Mouse (Mus musculus) kidney, embryonic 14.5 days (tissue): ENCODE results near the gene Rsc1a1. TPM values are rescaled to one million over a fixed set of nuclear protein-coding genes. Genes with fewer than 3 reads are reported as not detected.
A peak's percentile ranks its signal among the peaks of the same experiment; 100 is the strongest.

Source experiments
- ATAC-seq: fragments of 200-750 bp; cut with Nextera tagmentation; 2 replicates; pipeline ENCODE4 v1.8.0; 2017; ENCODE audit warnings: moderate number of reproducible peaks, mild to moderate bottlenecking, moderate TSS enrichment, moderate library complexity; ENCODE audit not compliant: low FRiP score, low TSS enrichment
- H3K27ac ChIP-seq: fragments of 300-500 bp; sonication (generic); 2 replicates; pipeline ENCODE4 v1.5.1; 2014; ENCODE audit warnings: low read depth, mild to moderate bottlenecking, low read length, moderate library complexity, mixed read lengths
- H3K27me3 ChIP-seq: fragments of 300-500 bp; sonication (generic); 2 replicates; pipeline ENCODE4 v1.6.1; 2014; ENCODE audit warnings: mild to moderate bottlenecking, low read length; ENCODE audit not compliant: control insufficient read depth, insufficient read depth
- H3K36me3 ChIP-seq: fragments of 300-500 bp; sonication (generic); 2 replicates; pipeline ENCODE4 v1.6.1; 2014; ENCODE audit warnings: low read length, mixed read lengths; ENCODE audit not compliant: control insufficient read depth, insufficient read depth
- H3K4me1 ChIP-seq: fragments of 300-500 bp; sonication (generic); 2 replicates; pipeline ENCODE4 v1.6.1; 2014; ENCODE audit warnings: low read length, mixed read lengths; ENCODE audit not compliant: control insufficient read depth, insufficient read depth
- H3K4me2 ChIP-seq: fragments of 300-500 bp; sonication (generic); replicated peaks from 2 replicates; pipeline ENCODE4 v1.6.1; 2014; ENCODE audit warnings: low read depth, mild to moderate bottlenecking, low read length
- H3K4me3 ChIP-seq: fragments of 300-500 bp; sonication (generic); 2 replicates; pipeline ENCODE4 v1.5.1; 2014; ENCODE audit warnings: mild to moderate bottlenecking, low read length
- H3K9ac ChIP-seq: fragments of 300-500 bp; sonication (generic); 2 replicates; pipeline ENCODE4 v1.6.1; 2014; ENCODE audit warnings: low read depth, mild to moderate bottlenecking, low read length, moderate library complexity
- H3K9me3 ChIP-seq: fragments of 300-500 bp; sonication (generic); 2 replicates; pipeline ENCODE4 v1.6.1; 2016; ENCODE audit warnings: low read length; ENCODE audit not compliant: control insufficient read depth
- WGBS: fragments of 180-500 bp; shearing (Covaris S2); extraction: QIAGEN DNeasy Blood & Tissue Kit; methylation state at CpG from one replicate; pipeline ENCODE4 v1.1.7; 2014; 5-methylcytosine and 5-hydroxymethylcytosine counted together
- polyA plus RNA-seq: library from polyadenylated mRNA; unstranded; fragments of >200 nt; fragmentation: Nextera tagmentation; extraction: Ambion mirVana; gene quantifications from 2 replicates; pipeline ENCODE4 v1.2.1, GENCODE M21; 2014

Gene Rsc1a1
- polyA plus RNA-seq, 1 experiment from 2014 or later: not detected

- Histone ChIP-seq H3K4me3 (peak overlapping the region; percentile 89), H3K36me3 (peaks cover 21% of the 10 kb centered on the region; the same call in 1 of the 2 replicates), H3K4me1 (peaks cover 10% of the 10 kb centered on the region), H3K9me3 (no peaks in the 10 kb centered on the region), H3K27me3 (no peaks in the 10 kb centered on the region), H3K27ac (peak overlapping the region; percentile 67), H3K9ac (peak overlapping the region; percentile 92), H3K4me2 (peak overlapping the region; percentile 92)
- peak; percentile 85 for ATAC-seq
- WGBS: 2% methylated on average over 49 of the region's 60 CpGs
These were observed 21.2 kb downstream of the Rsc1a1 start for GRCm38 (mm10) chr4:141664011-141664745.

DNA sequence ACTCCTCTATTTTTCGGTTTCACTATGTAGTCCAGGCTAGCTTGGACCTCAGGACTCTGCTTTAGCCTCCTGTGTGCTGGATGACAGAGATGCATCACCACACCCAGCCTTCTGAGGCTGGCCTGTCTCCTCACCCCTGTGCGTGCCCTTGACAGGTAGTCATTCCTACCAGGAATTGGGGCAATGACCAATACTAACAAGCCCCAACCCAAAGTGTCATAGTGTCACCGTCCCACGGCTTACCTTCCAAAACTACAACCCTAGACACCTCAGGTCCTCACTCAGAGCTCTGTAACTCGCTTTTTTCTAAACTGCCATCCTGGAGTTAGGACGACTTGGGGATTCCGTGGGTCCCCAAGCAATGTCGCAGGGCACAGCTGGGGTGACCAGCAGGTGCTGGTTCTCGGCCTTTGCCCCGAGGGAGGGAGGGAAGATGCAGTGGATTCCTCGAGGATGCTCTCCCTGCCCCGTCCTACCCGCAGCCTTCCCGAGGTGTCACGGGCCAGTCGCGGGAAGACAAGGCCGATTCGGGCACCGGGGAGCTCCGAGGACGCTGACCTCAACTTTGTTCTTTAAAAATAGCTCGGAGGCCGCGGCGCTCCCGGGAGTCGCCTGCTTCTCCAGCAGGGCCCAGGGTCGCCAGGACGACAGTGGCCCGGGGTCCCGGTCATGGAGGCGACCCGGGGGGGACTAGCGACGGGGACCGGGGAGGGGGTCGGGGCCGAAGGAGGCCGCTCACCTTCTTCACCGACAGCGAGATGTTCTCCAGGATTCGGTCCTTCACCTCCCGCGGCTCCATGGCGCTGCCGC lies 22.1 kb downstream of the Rsc1a1 start:
- WGBS: 4% methylated on average over 42 of the region's 47 CpGs
- Histone ChIP-seq H3K36me3 (peaks cover 25% of the 10 kb centered on the region; the same call in 1 of the 2 replicates), H3K4me3 (peak overlapping the region; percentile 89), H3K27me3 (no peaks in the 10 kb centered on the region), H3K9me3 (no peaks in the 10 kb centered on the region), H3K4me1 (peaks cover 10% of the 10 kb centered on the region), H3K9ac (peak overlapping the region; percentile 92), H3K4me2 (peak overlapping the region; percentile 92), H3K27ac (peak overlapping the region; percentile 24; the same call in 1 of the 2 replicates)
- ATAC-seq: peak; percentile 34; the same call in 1 of the 2 replicates

- no peaks in the 10 kb centered on the region for H3K9me3 ChIP-seq
- no peak overlapping the region for H3K9ac ChIP-seq
- H3K4me1 ChIP-seq: peaks cover 10% of the 10 kb centered on the region
- H3K4me3 ChIP-seq: no peak overlapping the region
- no peak overlapping the region for H3K27ac ChIP-seq
- ATAC-seq: no peak
- 92% methylated on average over 11 of the region's 11 CpGs for WGBS
- H3K27me3 ChIP-seq: no peaks in the 10 kb centered on the region
- H3K4me2 ChIP-seq: no peak overlapping the region
- peaks cover 33% of the 10 kb centered on the region; the same call in 1 of the 2 replicates for H3K36me3 ChIP-seq
These were observed 24.5 kb downstream of the Rsc1a1 start for GRCm38 (mm10) chr4:141660884-141661283.

- H3K9me3 ChIP-seq: no peaks in the 10 kb centered on the region
- no peak overlapping the region for H3K4me3 ChIP-seq
- peaks cover 5% of the 10 kb centered on the region for H3K4me1 ChIP-seq
- no peak overlapping the region for H3K27ac ChIP-seq
- H3K27me3 ChIP-seq: no peaks in the 10 kb centered on the region
- no peak overlapping the region for H3K4me2 ChIP-seq
- no peak for ATAC-seq
- no peak overlapping the region for H3K9ac ChIP-seq
- H3K36me3 ChIP-seq: peaks cover 33% of the 10 kb centered on the region; the same call in 1 of the 2 replicates
- 73% methylated on average over 4 of the region's 4 CpGs for WGBS
These were observed 25.7 kb downstream of the Rsc1a1 start for GRCm38 (mm10) chr4:141659739-141660138.

- H3K4me1 ChIP-seq: no peaks in the 10 kb centered on the region
- WGBS: 93% methylated on average over 6 of the region's 6 CpGs
- no peak overlapping the region for H3K27ac ChIP-seq
These were observed 26.4 kb downstream of the Rsc1a1 start for GRCm38 (mm10) chr4:141658846-141659484.

DNA sequence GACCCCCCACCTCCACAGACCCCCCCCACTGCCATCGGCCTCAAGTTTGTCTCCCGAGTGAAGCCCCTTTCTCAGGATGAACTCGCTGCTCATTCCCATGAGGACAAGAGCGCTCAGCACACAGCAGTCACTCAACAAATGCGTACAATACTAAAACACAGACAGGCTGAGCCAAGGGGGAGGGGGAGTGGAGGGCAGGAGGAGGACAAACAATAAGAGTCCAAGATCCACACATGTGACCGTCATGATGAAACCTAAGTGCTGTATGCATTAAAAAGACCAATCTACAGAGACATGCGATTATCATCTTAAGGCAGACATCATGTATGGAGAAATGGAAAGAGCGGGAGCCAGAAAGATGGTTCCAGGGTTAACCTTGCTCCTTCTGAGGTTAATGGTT lies 28.5 kb downstream of the Rsc1a1 start:
- Histone ChIP-seq H3K4me1 (no peaks in the 10 kb centered on the region), H3K36me3 (peaks cover 39% of the 10 kb centered on the region; the same call in 1 of the 2 replicates)
- 87% methylated on average over 8 of the region's 8 CpGs for WGBS

More at GRCm38 (mm10) chr4:141658846-141659484, 26.4 kb downstream of the Rsc1a1 start:
- Histone ChIP-seq H3K4me3 (no peak overlapping the region), H3K9me3 (no peaks in the 10 kb centered on the region), H3K36me3 (peaks cover 36% of the 10 kb centered on the region; the same call in 1 of the 2 replicates), H3K27me3 (no peaks in the 10 kb centered on the region), H3K4me2 (no peak overlapping the region), H3K9ac (no peak overlapping the region)
- ATAC-seq: no peak

DNA sequence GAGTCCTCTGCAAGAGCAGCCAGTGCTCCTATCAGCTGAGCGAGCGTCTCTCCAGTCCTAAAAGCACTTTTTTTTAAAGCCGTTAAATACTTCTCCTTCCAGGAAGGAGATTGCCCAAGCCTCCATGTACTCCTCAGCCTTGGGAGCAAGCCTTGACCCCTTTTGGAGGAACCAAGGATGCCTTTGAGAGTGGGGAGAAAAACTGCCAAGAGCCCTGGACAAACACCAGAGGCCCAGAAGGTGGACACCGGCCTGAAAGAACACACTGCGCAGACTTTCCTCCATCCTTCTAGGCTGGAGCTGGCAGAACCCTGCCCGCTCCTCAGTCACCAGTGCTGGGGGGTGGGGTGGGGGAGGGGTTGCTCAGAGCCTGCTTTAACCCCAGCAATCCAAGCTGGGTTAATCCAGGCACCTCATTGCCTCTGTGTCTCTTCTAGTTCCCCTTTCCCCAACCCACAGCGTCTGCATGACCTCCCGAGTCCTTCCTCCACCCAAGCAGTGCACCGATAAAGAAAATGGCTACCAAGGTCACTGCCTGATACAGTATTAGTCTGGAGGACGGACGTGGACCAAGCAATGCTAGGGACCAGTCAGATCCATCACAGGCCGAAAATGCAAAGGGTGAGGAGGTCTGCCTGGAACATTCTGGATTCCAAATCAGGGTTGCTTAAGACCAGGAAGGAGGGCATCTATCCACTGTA lies 29.3 kb downstream of the Rsc1a1 start:
- Histone ChIP-seq H3K9me3 (no peaks in the 10 kb centered on the region), H3K4me2 (no peak overlapping the region), H3K27ac (no peak overlapping the region), H3K36me3 (peaks cover 36% of the 10 kb centered on the region; the same call in 1 of the 2 replicates), H3K27me3 (no peaks in the 10 kb centered on the region), H3K4me1 (no peaks in the 10 kb centered on the region), H3K9ac (no peak overlapping the region), H3K4me3 (no peak overlapping the region)
- no peak for ATAC-seq
- WGBS: 81% methylated on average over 12 of the region's 12 CpGs

More for the DNA sequence above, 28.5 kb downstream of the Rsc1a1 start:
- no peak overlapping the region for H3K4me3 ChIP-seq
- no peak overlapping the region for H3K9ac ChIP-seq
- no peaks in the 10 kb centered on the region for H3K9me3 ChIP-seq
- no peak overlapping the region for H3K4me2 ChIP-seq
- H3K27me3 ChIP-seq: no peaks in the 10 kb centered on the region
- ATAC-seq: no peak
- no peak overlapping the region for H3K27ac ChIP-seq

DNA sequence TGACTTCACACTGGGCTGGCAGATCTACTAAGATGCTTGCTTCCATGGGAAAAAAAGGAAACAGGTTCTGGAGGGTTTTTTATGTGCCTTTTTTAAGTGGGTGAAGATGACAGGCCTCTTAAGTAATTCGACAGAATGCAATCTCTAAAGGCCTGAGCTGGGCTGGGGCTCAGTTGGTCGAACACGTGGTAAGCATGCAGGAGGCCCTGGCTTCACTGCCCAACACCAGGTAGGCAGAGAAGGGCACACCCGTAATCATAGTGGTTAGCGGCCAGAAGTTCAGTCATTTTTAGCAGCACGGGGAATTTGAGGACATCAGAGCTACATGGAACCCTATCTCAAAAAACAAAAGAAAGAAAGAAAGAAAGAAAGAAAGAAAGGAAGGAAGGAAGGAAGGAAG lies 30.9 kb downstream of the Rsc1a1 start:
- 92% methylated on average over 6 of the region's 6 CpGs for WGBS
- Histone ChIP-seq H3K9ac (no peak overlapping the region), H3K4me1 (no peaks in the 10 kb centered on the region), H3K27me3 (no peaks in the 10 kb centered on the region), H3K27ac (no peak overlapping the region), H3K9me3 (no peaks in the 10 kb centered on the region), H3K36me3 (peaks cover 21% of the 10 kb centered on the region; the same call in 1 of the 2 replicates), H3K4me2 (no peak overlapping the region), H3K4me3 (no peak overlapping the region)
- ATAC-seq: no peak
